Mouse (Mus musculus) urinary bladder, postnatal 10 days (tissue): Measurements from ENCODE around the gene Gm20518.

ENCODE experiments used
- DNase-seq: peaks from one replicate; pipeline ENCODE4 v3.0.0; 2022; ENCODE audit warnings: low spot score

Gene Gm20518

GRCm38 (mm10) chr16:17891567-17891959 lies at the start of gene Gm20518:
TSS of gene Gm20518 (minus strand) at chr16:17891671.
- peak; percentile 93 for DNase-seq

- DNase-seq, result no peak
These were observed 47.8 kb upstream of the Gm20518 start for GRCm38 (mm10) chr16:17939255-17939751.

GRCm38 (mm10) chr16:17938821-17939220 lies 47.4 kb upstream of the Gm20518 start:
- no peak for DNase-seq

GRCm38 (mm10) chr16:17938187-17938586 lies 46.7 kb upstream of the Gm20518 start:
- no peak for DNase-seq

GRCm38 (mm10) chr16:17936776-17937175 lies 45.3 kb upstream of the Gm20518 start:
- no peak for DNase-seq

- DNase-seq, result no peak
These were observed 43.0 kb upstream of the Gm20518 start for GRCm38 (mm10) chr16:17934445-17934910.

GRCm38 (mm10) chr16:17933594-17934444 lies 42.3 kb upstream of the Gm20518 start:
- no peak for DNase-seq

GRCm38 (mm10) chr16:17931906-17932460 lies 40.5 kb upstream of the Gm20518 start:
- no peak for DNase-seq

GRCm38 (mm10) chr16:17929631-17930030 lies 38.2 kb upstream of the Gm20518 start:
- no peak for DNase-seq

- no peak for DNase-seq
These were observed 37.7 kb upstream of the Gm20518 start for GRCm38 (mm10) chr16:17929211-17929610.

GRCm38 (mm10) chr16:17928627-17929104 lies 37.2 kb upstream of the Gm20518 start:
- no peak for DNase-seq

- peak; percentile 42 for DNase-seq
These were observed 36.7 kb upstream of the Gm20518 start, which contains the start of gene Slc25a1 for GRCm38 (mm10) chr16:17928087-17928580. TSS of gene Slc25a1 (minus strand) at chr16:17928219.

- DNase-seq, result no peak
These were observed 36.0 kb upstream of the Gm20518 start for GRCm38 (mm10) chr16:17927351-17928082.

- no peak for DNase-seq
These were observed 30.7 kb upstream of the Gm20518 start for GRCm38 (mm10) chr16:17922163-17922538.

GRCm38 (mm10) chr16:17921325-17922162 lies 30.1 kb upstream of the Gm20518 start:
- peak; percentile 84 for DNase-seq

- DNase-seq, result no peak
These were observed 29.1 kb upstream of the Gm20518 start for GRCm38 (mm10) chr16:17920586-17920985.

GRCm38 (mm10) chr16:17914307-17915249 lies 23.1 kb upstream of the Gm20518 start, which contains the start of gene Gsc2:
TSS of gene Gsc2 (minus strand) at chr16:17915059.
- no peak for DNase-seq

- DNase-seq, result peak; percentile 57
These were observed 19.7 kb upstream of the Gm20518 start, which contains the start of gene Ess2 for GRCm38 (mm10) chr16:17911052-17911595. TSS of gene Ess2 (minus strand) at chr16:17911348.

- no peak for DNase-seq
These were observed 7.0 kb upstream of the Gm20518 start, which contains the start of the genes Dgcr2 and Tssk2 for GRCm38 (mm10) chr16:17898462-17898861. TSS of gene Dgcr2 (minus strand) at chr16:17898562. TSS of gene Tssk2 (plus strand) at chr16:17898637.
